Mouse (Mus musculus) right cerebral cortex, postnatal 36 days (tissue): ENCODE data around the gene Miga1.

ENCODE experiments used
- DNase-seq, 2 experiments: peaks; one replicate each; pipeline ENCODE4 v3.0.0; 2022; ENCODE audit warnings: low spot score in 2 of 2, mixed read lengths in 1 of 2

The Miga1 gene

GRCm38 (mm10) chr3:152245273-152245910 is 94.8 kb downstream of the Miga1 start:
- no peak for DNase-seq

GRCm38 (mm10) chr3:152243304-152243703 is 96.9 kb downstream of the Miga1 start:
- no peak for DNase-seq

DNA sequence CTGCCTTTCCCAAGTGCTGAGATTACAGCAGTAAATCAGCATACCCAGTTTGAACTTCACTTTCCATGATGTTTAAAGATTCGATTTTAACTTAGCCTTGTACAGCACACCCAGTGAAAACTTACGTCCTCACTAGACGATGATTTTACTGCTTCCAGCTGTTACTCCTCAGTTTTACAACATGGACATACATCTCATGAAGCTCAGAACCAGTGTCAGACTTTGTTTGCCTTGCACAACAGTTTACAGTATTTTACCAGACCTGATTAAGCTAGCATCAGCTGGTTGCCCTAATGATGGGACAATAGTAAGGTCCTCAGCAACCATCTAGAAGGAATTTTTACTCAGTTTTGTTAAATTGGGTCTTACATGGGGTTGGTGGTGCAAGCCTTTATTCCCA is 99.1 kb downstream of the Miga1 start:
- no peak for DNase-seq

DNA sequence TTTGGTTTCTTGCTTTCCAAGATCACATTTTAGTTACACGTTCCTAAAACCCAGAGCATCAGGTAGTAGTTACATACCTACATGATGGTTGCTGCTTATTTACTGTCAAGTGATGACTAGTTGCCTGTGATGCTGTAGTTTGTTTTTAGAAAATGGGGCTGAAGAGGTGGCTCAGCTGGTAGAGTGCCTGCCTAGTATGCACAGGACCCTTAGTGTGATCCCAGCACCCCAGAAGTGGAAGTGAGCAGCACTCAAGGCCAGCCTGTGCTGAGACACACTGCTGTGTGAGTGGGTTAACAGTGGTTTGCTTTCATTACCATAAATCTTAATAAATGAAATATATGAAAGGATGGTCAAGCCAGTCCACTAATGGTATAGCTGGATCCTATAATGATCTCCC is 100.6 kb downstream of the Miga1 start:
- no peak for DNase-seq

- no peak for DNase-seq
Observed at GRCm38 (mm10) chr3:152238836-152239235, 101.4 kb downstream of the Miga1 start.

DNA sequence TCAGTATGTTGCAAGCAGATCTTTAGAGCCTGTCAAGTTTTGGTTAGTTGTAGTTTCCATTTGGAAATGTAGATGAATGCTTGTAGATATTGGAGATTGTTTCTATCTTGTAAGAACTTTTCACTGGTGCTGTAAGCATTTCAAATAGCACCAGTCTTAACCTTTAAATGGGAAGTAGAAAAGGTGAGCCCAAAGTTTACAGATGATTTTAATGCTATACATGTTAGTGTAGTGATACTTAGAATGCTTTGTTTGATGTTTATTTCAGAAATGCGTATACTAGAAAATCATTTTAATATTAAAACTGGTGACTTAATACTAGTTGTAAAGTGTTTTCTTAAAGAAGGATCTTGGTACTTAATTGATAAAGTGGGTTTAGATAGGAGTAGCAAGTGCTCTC is 104.4 kb downstream of the Miga1 start:
- DNase-seq, result no peak

- DNase-seq, result no peak
Observed at GRCm38 (mm10) chr3:152235238-152235637, 105.0 kb downstream of the Miga1 start.

DNA sequence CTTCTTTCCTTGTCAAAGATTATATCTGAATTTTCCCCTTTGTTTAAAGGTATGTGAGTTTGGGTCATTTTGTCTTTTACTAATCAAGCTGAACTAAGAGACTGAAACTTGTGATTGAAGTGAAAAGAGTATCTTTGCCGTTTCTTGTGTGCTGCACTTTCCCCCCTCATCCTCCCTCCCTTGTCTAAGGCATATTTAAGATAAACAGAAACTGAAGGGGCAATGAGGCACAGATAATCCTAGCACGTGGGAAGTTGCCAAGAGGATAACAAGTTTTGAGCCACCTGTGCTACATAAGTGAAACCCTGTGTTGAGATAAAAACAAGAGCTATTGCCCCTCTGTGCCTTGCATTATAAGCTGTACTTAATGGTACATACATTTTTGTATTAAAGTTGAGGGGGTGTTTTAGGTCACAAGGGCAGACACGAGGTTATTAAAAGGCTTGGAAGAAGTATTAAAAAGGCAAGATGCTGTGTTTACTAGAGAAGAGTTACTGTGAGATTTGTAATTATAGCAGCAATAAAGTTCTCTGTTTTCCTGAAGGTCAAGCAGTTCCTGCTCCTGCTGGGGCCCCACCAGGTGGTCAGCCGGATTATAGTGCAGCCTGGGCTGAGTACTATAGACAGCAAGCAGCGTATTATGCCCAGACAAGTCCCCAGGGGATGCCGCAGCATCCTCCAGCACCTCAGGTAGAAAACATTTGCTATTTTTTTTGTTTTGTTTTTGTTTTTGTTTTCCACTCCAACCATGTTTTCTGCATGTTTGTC is 108.7 kb downstream of the Miga1 start:
- DNase-seq, result no peak

DNA sequence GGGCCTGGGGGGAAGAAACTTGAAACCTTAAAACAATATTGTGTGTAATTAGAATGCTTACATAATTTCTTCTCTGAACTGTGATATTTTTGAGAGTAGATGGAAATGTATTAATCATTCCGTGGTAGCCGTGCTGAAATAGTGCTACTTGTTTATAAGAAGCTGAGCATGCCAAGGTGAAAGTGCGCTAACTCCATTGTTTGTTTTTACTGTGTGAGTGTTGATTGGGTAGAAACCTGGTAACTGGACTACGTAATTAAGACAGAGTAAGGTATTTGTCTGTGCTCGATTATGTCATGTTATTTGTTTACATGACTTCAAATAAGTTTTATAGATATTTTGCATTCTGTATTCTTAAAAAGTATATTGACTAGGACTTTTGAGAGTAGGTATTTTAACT is 110.9 kb downstream of the Miga1 start:
- DNase-seq, result no peak

DNA sequence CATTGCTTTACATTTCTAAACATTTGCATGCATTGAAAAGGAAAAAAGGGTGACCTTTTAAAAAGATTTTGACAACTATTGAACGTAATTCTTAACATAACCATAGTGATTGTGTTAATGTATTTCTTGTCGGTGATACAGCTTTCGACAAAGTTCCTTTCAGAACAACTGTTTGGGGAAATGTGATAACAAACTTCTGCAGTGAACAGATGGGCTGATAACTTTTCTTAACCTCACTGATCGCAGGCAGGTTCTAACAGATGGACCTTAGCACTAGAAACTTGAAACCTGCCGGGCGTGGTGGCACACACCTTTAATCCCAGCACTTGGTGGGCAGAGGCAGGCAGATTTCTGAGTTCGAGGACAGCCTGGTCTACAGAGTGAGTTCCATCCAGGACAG is 111.4 kb downstream of the Miga1 start:
- DNase-seq, result no peak

GRCm38 (mm10) chr3:152225906-152226305 is 114.3 kb downstream of the Miga1 start:
- DNase-seq, result no peak

- DNase-seq, result no peak
Observed at GRCm38 (mm10) chr3:152224918-152225317, 115.3 kb downstream of the Miga1 start.
